Mouse (Mus musculus) midbrain, postnatal 0 days (tissue): Measurements from ENCODE around the gene Rbm28. TPM values are rescaled to one million over a fixed set of nuclear protein-coding genes. Genes with fewer than 3 reads are reported as not detected.
A peak's percentile ranks its signal among the peaks of the same experiment; 100 is the strongest.

Experiments
- ATAC-seq: fragments of 200-750 bp; cut with Nextera tagmentation; 2 replicates; pipeline ENCODE4 v1.8.0; 2017; ENCODE audit warnings: moderate number of reproducible peaks, mild to moderate bottlenecking, moderate TSS enrichment, moderate library complexity; ENCODE audit not compliant: low FRiP score
- DNase-seq: peaks from one replicate; pipeline ENCODE4 v3.0.0-alpha.2; 2015; ENCODE audit warnings: low spot score
- H3K27ac ChIP-seq: fragments of 300-500 bp; sonication (generic); 2 replicates; pipeline ENCODE4 v1.5.1; 2014; ENCODE audit warnings: low read depth, mild to moderate bottlenecking, low read length, mixed read lengths
- H3K27me3 ChIP-seq: fragments of 300-500 bp; sonication (generic); 2 replicates; pipeline ENCODE4 v1.6.1; 2014; ENCODE audit warnings: low read length, control low read depth, mixed read lengths; ENCODE audit not compliant: insufficient read depth
- H3K36me3 ChIP-seq: fragments of 300-500 bp; sonication (generic); 2 replicates; pipeline ENCODE4 v1.6.1; 2014; ENCODE audit warnings: low read length, control low read depth, mixed read lengths; ENCODE audit not compliant: insufficient read depth
- H3K4me1 ChIP-seq: fragments of 300-500 bp; sonication (generic); 2 replicates; pipeline ENCODE4 v1.6.1; 2014; ENCODE audit warnings: mild to moderate bottlenecking, control low read depth, antibody characterized with exemption, low read length, mixed read lengths; ENCODE audit not compliant: insufficient read depth
- H3K4me2 ChIP-seq: fragments of 300-500 bp; sonication (generic); 2 replicates; pipeline ENCODE4 v1.6.1; 2014; ENCODE audit warnings: low read depth, mild to moderate bottlenecking, low read length, mixed read lengths; ENCODE audit not compliant: poor library complexity, severe bottlenecking
- H3K4me3 ChIP-seq: fragments of 300-500 bp; sonication (generic); 2 replicates; pipeline ENCODE4 v1.5.1; 2014; ENCODE audit warnings: low read depth, mild to moderate bottlenecking, low read length, moderate library complexity
- H3K9ac ChIP-seq: fragments of 300-500 bp; sonication (generic); replicated peaks from 2 replicates; pipeline ENCODE4 v1.6.1; 2014; ENCODE audit warnings: mild to moderate bottlenecking, low read length, moderate library complexity, mixed read lengths; ENCODE audit not compliant: poor library complexity, severe bottlenecking
- H3K9me3 ChIP-seq: fragments of 300-500 bp; sonication (generic); 2 replicates; pipeline ENCODE4 v1.6.1; 2016; ENCODE audit warnings: low read length, control low read depth
- CTCF ChIP-seq: IDR thresholded peaks from 2 replicates; pipeline ENCODE4 v1.5.1; 2016; ENCODE audit warnings: antibody characterized with exemption, mild to moderate bottlenecking
- WGBS: fragments of 180-500 bp; shearing (Covaris S2); extraction: QIAGEN DNeasy Blood & Tissue Kit; methylation state at CpG from one replicate; pipeline ENCODE4 v1.1.7; 2014; 5-methylcytosine and 5-hydroxymethylcytosine counted together
- polyA plus RNA-seq: library from polyadenylated mRNA; unstranded; fragments of >200 nt; fragmentation: Nextera tagmentation; extraction: Ambion mirVana; gene quantifications from 2 replicates; pipeline ENCODE4 v1.2.1, GENCODE M21; 2015
- total RNA-seq: library from RNA; depleted of rRNA; stranded (reverse); fragments of >200 nt; gene quantifications from 2 replicates; pipeline ENCODE4 v1.2.3, GENCODE M21; 2014

The Rbm28 gene
- total and polyA plus RNA-seq, 2 experiments from 2014 or later: 17.8 to 20.9 TPM

DNA sequence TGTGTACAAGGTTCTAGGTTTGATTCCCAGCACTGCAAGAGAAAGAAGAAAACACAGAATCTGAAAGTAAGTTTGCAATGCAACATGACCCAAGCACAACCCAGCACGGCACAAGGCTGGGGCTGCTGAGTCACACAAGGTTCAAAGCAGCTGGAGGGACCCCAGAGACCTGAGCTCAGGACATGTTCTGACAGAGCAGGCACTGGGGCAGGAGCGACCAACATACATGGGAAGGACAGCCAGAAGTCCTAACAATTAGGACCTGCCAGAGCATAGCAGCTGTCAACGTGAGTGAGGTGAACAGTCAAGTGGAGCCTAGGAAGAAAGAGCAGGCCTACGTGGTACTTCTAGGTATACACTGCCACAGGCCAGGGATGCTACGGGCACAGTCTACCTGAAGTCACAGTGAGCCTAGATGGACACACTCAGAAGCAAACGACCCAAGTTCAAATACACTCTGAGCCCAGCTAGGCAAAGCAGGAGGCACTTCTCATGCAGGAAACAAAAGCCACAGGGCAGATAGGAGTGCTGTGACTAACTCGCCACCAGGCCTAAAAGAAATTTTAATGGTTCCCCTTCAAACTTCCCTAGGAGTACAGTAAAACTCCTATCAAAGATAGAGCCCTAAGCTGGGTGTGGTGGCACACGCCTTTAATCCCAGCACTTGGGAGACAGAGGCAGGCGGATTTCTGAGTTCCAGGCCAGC, 45.6 kb upstream of the Rbm28 start:
- H3K9ac ChIP-seq: no peak overlapping the region
- H3K27me3 ChIP-seq: peaks cover 4% of the 10 kb centered on the region; the same call in 1 of the 2 replicates
- H3K9me3 ChIP-seq: no peaks in the 10 kb centered on the region
- H3K36me3 ChIP-seq: peaks cover 11% of the 10 kb centered on the region; the same call in 1 of the 2 replicates
- TF ChIP-seq CTCF: no peak
- no peak overlapping the region for H3K27ac ChIP-seq
- H3K4me1 ChIP-seq: peaks cover 10% of the 10 kb centered on the region; the same call in 1 of the 2 replicates
- no peak overlapping the region for H3K4me3 ChIP-seq
- DNase-seq (no peak), ATAC-seq (no peak)
- 79% methylated on average over 9 of the region's 9 CpGs for WGBS
- H3K4me2 ChIP-seq: peak overlapping the region; percentile 22

DNA sequence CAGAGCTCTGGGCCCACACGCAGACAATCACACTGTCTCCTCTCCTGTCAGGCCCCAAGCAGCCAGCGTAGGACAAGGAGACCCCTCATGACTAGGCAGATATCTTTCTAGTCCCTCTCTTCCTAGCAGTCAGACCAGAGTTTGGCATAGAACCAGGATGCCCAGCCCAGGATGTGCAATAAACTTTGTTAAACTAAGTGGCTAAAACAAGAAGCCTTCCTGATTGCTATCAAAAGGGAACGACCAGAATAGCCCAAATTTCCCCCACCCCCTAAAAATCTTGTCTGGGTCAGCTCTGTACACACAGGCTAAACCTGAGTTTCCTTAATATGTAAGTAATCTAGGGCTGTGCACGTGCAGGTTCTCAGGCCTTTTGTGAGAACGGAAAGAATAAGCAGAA, 43.4 kb upstream of the Rbm28 start:
- 90% methylated on average over 5 of the region's 5 CpGs for WGBS
- DNase-seq (no peak), ATAC-seq (no peak)
- no peaks in the 10 kb centered on the region for H3K27me3 ChIP-seq
- H3K9ac ChIP-seq: no peak overlapping the region
- H3K27ac ChIP-seq: no peak overlapping the region
- H3K9me3 ChIP-seq: no peaks in the 10 kb centered on the region
- TF ChIP-seq CTCF: no peak
- H3K36me3 ChIP-seq: peaks cover 25% of the 10 kb centered on the region
- no peak overlapping the region for H3K4me3 ChIP-seq
- peaks cover 10% of the 10 kb centered on the region; the same call in 1 of the 2 replicates for H3K4me1 ChIP-seq
- H3K4me2 ChIP-seq: no peak overlapping the region

DNA sequence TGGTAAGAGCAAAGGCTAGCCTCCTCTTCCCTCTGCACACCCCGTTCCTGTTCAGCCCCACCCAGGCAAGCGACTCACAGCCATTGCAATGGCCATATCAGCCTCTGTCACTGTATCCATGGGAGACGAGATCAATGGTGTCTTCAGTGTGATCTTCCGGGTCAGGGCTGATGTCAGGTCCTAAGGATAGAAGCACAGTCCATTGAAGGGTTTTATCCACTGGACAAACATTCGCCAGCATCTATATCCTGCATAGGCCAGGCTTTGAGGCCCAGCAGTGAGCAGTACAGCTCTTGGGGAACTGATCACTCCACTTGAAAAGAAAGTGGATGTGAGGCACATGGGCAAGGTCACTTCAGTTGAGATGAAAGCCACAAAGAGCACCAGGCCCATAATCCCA, 42.2 kb upstream of the Rbm28 start:
- H3K4me2 ChIP-seq: no peak overlapping the region
- ATAC-seq (no peak), DNase-seq (no peak)
- H3K36me3 ChIP-seq: peaks cover 35% of the 10 kb centered on the region
- no peak overlapping the region for H3K4me3 ChIP-seq
- peaks cover 10% of the 10 kb centered on the region; the same call in 1 of the 2 replicates for H3K4me1 ChIP-seq
- H3K9ac ChIP-seq: no peak overlapping the region
- H3K27me3 ChIP-seq: no peaks in the 10 kb centered on the region
- no peak overlapping the region for H3K27ac ChIP-seq
- no peaks in the 10 kb centered on the region for H3K9me3 ChIP-seq
- 89% methylated on average over 5 of the region's 5 CpGs for WGBS
- TF ChIP-seq CTCF: no peak

DNA sequence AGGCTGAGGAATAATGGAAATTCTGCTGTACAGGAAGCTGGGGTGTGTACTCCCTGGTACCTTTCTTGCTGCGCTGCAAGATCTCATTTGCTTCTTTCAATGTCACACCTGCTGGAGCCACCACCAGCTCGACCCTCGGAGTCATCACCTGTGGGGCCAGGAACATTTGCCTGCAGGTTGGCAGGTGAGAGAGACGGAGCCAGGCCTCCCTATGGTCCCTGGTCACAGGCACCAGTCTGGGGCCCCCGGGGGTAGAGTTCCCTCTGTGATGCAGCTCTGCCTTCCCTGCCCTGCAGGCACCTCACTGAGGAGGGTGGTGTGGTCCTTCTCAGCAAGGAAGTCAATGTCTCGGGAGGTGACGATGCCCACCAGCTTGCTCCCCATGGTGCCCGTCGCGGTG, 41.2 kb upstream of the Rbm28 start:
- H3K4me1 ChIP-seq: peaks cover 7% of the 10 kb centered on the region; the same call in 1 of the 2 replicates
- H3K27ac ChIP-seq: no peak overlapping the region
- 95% methylated on average over 10 of the region's 10 CpGs for WGBS
- DNase-seq (no peak), ATAC-seq (no peak)
- no peaks in the 10 kb centered on the region for H3K27me3 ChIP-seq
- H3K9me3 ChIP-seq: no peaks in the 10 kb centered on the region
- no peak overlapping the region for H3K9ac ChIP-seq
- no peak overlapping the region for H3K4me2 ChIP-seq
- no peak for TF ChIP-seq CTCF
- H3K36me3 ChIP-seq: peaks cover 44% of the 10 kb centered on the region
- H3K4me3 ChIP-seq: no peak overlapping the region

DNA sequence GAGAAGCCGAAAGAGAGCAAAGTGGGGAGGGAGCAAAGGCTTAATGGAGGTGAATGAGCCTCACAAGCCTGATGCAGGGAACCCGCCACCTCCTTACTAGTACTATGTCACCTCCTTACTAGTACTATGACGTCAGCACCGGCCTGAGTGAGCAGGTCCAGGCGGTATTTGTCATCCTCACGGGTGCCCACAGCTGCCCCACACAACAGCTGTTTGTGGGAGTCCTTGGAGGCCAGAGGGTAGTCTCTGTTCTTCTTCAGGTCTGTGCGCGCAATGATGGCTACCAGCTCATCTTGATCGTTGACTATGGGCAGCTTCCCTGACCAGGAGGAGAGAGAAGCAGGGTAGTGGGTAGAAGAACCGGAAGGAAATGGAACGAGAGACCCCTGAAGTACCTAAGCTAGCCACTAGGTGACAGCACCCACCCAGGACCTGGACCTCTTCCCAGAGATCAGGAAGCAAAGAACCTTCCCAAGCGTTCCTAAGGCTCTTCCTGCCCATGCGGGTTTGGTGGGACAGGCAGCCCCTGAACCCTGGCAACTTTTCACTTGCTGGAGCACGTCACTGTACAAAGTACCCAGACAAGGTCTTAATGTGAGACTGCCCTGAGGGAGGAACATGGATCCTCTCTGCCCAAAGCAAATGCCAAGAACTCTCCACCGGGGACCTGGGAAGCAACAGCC, 40.3 kb upstream of the Rbm28 start:
- H3K9ac ChIP-seq: no peak overlapping the region
- no peaks in the 10 kb centered on the region for H3K4me1 ChIP-seq
- 55% methylated on average over 15 of the region's 15 CpGs for WGBS
- H3K36me3 ChIP-seq: peaks cover 51% of the 10 kb centered on the region
- H3K4me3 ChIP-seq: no peak overlapping the region
- no peak overlapping the region for H3K4me2 ChIP-seq
- no peak overlapping the region for H3K27ac ChIP-seq
- no peaks in the 10 kb centered on the region for H3K9me3 ChIP-seq
- peak; percentile 96 for TF ChIP-seq CTCF
- DNase-seq (peak; percentile 72), ATAC-seq (peak; percentile 41; the same call in 1 of the 2 replicates)
- H3K27me3 ChIP-seq: no peaks in the 10 kb centered on the region
